Mouse (Mus musculus) fibroblast of lung, adult 2 months (primary cell): Measurements from ENCODE around the gene Trove2.
"Not testable (repeated sequence)": the region's sequence is repeated elsewhere in the genome, so short reads cannot be mapped to it uniquely, and the experiment has no call there.

Experiments
- DNase-seq: peaks from one replicate; pipeline ENCODE4 v3.0.0-alpha.2; 2011; ENCODE audit warnings: low read depth

The Trove2 gene

DNA sequence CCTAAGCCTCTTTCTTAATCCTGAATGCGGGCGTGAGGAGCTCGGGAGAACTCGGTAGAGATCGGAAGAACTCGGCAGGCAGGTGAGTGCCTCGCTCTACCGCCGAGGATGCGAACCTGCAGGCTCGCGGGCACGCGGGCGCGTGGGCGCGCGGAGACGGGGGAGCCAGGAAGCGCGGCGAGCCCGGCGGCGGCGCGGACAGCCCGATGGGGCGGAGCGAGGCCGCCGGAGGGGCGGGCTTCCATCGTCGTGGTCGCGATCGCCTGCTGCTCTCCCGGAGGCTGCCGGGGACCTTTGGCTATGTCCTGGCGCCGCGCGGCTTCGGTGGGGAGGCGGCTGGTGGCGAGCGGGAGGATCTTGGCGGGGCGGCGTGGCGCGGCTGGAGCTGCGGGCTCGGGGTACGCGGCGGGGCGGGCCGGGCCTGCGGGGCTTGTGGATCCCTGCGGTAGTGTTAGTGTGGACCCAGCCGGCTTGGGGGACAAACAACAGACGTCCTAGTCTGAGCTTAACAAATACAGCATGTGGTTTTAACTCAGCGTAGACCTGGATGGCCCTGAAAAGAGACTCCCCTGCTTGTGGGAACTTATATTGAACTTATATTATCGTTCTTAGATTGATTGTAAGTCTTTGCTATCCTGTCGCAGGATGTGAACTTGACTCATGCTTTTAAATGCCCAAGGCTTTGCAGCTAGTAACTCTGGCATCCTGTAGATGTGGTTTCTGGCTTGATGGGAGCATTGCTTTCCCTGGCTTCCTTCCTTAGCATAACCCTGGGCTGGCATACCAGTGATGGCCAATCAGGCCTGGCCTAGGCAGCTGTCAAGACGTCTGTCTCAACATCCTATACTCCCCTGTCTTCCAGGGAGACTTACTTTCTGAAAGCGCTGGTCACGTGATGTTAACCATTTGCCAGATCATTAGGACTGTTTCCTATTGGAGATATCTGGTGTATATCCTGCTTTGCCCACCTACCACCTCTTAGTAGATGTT, 37.2 kb downstream of the Trove2 start:
- DNase-seq: peak; percentile 54

DNA sequence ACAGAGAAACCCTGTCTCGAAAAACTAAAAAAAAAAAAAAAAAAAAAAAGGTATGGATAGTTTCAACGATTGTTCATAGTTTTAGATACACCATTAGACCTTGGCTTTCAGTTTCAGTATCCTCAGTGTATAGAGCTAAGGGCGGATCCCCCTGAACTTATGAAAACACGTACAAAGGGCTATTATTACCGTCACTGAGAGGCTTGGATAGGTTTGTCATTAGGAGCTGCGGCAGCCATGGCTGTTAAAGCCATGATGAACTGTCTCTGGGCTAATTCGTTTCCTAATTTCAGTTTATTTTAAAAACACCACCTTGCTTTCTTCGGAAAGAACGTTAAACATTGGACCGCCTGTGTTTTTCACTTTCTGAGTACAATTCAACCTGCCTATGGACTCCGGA, 38.1 kb downstream of the Trove2 start:
- DNase-seq: no peak

DNA sequence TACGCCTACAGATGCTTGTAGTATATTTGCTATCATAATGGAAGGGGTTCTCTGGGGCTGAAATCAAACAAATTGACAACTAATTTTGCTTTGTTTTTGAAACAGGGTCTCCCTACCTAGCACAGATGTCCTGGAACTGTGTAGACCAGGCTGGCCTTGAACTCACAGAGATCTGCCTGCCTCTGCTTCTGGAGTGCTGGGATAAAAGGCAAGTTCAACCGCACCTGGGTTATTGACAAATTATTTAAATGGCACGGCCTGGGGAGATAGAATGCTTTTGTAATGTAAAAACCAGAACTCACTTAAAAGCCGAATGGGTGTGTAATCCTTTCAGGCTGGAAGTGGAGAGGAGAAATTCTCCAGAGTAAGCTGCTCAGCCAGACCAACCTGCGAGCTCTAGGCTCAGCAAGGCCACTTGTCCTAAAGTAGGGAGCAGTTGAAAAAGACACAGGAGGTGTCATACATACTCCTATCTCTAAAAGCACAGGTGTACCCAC, 42.9 kb downstream of the Trove2 start:
- no peak for DNase-seq

DNA sequence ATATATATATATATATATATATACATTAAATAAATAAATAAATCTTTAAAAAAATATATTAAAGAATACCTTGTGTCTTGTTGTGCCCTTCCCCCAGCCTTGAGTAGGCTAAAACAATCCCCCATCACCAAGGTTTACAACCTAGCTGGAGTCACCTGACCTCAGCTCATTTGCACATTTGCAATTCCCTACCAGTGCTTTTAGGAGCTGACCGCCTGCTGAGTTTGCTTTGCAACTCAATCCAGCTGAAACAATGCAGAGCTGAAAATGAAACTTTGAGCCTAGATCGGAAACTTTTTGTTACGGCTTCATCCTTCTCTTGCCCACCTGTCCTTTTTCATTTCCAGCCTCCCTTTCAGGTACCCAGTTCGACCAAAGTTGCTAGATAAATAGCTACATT, 45.2 kb downstream of the Trove2 start:
- DNase-seq: no peak

DNA sequence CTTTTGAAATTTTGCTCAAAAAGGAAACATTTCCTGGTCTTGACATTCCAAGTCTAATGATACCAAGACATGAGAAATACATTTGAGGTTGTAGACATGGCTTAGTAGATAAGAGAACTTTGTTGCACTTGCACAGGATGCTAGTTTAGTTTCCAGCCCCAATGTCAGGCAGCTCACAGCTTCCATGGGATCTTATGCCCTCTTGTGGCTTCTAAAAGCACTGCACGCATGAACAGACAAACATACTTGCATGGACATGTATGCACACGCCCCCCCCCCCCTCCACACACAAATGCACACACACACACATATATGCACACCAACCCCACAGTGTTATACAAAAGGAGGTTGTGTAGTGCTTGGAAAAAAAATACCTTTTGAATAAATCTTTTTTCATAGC, 46.0 kb downstream of the Trove2 start:
- DNase-seq: no peak

DNA sequence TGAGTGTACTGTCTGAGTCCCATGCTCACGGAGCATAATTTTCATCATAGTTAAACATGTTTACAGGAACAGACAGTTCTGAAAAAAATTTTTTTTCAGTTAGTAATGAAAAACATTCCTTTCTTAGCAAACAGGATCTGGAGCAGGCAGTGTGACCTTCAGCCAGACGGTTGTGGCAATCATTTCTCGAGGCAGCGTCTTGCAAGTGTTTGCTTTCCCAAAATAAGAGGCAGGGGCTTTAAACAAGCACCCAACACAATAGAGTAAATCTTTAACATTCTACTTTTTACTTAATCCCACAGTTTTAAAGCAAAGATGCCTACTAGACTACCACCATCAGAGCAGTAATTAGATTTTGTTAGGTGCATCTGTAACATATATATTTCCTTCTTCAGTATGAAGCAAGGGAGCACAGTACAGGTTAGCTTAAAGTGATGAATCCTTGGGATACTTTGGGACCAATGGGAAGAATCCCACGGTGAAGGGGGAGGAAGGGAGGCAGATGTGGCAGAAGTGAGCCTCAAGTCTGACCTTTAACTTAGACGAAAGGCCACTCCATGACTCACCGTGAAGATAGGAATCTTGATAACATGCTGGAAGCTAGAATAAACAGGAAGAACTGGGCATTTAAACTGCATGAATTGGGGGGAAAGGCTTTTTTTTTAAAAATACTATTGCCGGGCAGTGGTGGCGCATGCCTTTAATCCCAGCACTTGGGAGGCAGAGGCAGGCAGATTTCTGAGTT, 49.0 kb downstream of the Trove2 start:
- no peak for DNase-seq

DNA sequence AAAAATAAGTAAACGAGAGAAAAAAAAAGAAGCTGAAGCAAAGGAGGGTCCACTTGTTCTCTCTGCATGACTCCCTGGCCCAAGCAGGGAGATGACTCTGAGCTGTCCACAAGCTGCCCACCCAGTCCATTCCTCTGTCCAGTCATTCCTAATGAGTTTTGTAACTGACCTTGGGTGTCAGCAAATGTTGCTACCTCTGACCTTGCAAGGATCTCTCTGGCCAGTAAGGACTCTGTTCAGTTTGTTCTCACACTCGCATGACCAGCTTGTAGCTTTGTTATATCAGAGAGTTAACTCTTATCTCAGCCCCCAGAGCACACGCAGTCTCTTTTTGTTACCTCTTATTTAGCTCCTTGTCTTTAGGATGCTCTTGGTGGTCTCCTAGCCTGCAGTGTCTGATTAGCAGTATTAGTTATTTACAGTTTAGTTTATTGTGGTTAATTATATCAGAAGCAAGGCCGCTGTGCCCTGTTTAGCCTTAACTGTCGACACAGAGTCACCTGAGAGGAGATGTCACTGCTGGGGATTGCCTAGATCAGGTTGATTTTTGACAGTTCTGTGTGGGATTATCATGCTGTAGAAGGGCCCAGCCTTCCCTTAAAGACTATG, 52.3 kb downstream of the Trove2 start:
- DNase-seq: no peak

DNA sequence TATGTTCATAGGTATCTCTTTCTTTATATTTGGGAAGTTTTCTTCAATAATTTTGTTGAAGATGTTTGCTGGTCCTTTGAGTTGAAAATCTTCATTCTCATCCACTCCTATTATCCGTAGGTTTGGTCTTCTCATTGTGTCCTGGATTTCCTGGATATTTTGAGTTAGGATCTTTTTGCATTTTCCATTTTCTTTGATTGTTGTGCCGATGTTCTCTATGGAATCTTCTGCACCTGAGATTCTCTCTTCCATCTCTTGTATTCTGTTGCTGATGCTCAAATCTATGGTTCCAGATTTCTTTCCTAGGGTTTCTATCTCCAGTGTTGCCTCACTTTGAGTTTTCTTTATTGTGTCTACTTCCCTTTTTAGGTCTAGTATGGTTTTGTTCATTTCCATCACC, 60.8 kb downstream of the Trove2 start, which contains the start of gene Glrx2:
TSS of gene Glrx2 (plus strand) at position 301 of the 400 bp plus-strand sequence.
- DNase-seq: not testable (repeated sequence)

DNA sequence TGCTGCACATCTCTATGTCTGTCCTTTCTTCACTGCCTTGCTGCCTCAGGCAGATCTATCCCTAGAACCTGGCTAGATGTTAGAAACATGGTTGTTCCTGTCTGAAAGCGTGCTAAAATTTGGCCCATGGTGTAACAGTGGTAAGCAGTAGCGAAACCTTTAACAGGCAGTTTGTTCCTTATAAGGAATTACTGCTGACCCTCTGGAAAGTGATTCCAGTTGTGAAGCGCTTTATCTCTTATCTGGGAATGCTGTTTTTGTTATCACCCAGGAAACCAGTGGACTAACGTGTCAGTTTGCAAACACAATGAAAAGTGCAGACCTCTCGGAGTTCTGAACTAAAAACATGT, 66.3 kb downstream of the Trove2 start:
- no peak for DNase-seq

DNA sequence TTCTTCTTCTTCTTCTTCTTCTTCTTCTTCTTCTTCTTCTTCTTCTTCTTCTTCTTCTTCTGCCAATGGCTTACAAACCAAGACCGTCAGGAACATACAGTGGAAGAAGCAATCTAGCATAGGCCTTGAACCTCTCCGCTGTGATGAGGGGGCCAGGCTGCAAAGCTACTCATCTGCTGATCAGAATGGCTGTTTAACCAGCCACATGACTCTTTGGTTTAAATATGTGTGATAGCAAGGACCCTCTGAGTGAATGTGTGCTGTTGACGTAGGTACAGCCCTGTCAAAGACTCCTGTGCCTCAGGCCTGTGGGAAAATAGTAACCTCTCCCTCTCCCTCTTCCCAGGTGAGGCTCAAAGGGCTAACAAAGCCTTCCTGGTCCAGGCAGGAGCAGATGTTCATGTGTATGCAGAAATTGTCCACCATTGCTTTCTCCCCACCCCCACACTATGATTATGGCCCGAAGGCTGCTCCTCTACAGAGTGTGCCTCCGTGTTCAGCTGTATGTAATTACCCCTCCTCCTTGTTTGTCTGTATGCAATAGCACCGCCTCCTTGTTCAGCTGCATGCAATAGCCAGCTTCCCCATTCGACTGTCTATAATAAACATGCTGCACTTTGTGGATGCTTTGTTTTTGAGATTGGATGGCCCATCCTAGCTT, 66.8 kb downstream of the Trove2 start:
- no peak for DNase-seq

DNA sequence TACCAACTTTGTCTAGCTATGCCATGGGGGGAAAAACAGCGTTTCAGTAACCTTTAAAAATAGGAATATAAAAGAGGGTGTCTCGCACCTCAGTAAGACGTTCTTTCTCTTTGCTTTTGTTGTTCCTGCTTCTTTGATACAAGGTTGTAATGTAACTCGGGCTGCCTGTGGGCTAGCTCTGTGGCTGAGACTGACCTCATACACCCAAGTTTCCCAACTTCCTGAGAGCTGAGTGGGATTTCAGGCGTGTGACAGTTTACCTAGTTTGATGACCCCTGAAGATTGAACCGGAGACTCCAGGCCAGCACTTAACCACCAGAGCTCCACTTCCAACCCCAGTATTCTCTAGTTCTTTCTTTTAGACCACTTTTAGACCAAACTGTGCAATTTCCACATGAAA, 68.5 kb downstream of the Trove2 start:
- no peak for DNase-seq

DNA sequence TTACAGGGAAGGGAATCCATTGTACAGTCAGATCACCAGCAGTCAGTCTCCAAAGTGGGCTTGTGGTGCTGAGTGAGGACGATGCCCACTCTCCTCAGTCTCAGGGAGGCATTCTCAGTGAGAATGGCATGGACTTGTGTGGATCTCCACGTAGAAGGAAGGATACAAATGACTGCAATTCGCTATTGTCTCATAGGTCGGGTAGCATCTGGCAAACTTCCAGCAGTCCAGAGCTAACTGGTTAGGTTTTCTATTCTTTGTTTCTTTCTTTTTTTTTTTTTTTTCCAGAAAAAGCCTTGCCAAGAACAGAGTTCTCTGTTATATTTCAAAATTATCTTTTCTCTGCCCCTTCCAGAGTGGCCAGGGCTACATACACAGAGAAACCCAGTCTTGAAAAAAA, 69.9 kb downstream of the Trove2 start:
- DNase-seq: no peak

DNA sequence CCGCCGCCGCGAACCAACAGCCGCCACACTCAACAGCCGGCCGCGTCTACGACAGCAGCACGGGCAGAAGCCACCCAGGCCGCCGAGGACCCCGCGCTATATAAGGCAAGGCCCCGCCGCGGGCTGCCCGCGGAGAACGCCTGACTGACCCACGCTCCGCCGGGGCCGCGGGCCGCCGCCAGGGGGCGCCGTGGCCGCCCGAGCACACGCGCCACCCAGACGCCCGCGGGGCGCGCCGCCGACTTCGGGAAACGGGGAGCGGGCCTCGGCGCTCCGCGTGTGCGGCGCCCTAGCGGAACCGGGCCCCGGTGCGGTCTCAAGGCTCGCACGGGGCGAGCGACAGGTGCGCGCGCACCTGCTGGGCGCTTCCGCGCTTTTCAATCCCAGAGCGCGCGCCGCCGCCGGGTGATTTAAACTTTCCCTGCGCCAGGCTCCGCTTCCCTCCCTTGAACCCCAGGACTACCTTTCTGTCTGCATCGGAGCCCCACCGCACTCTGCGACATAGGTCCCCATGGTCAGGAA, 74.1 kb downstream of the Trove2 start, which contains the start of gene Cdc73:
TSS of gene Cdc73 (minus strand) at position 153 of the 522 bp plus-strand sequence.
- DNase-seq: peak; percentile 46

DNA sequence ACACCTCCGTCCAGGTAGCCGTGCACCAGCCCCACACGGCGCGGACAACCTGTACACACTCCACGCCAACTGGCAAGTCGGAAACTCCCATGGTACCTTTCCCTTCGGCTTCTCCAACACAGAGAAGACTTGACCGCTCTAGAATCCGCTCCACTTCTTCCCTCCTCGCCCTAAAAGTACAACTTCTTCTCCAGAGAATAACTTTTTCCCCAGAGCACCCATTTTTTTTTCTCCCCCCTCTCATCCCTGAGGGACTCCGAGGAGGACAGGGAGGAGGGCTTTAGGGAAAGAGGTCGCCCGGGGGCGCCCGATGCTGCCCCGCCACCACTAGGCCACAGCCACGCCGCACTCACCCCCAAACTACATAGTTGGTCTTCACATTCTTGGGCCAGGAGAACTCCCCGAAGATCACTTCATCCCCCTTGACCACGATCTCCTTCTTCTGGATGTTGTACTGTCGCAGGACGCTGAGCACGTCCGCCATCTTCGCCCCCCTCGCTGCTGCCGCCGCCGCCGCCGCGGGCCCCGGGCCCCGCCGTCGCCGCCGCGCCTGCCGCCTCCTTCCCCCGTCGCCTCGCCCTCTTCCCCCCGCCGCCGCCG, 74.6 kb downstream of the Trove2 start:
- no peak for DNase-seq

DNA sequence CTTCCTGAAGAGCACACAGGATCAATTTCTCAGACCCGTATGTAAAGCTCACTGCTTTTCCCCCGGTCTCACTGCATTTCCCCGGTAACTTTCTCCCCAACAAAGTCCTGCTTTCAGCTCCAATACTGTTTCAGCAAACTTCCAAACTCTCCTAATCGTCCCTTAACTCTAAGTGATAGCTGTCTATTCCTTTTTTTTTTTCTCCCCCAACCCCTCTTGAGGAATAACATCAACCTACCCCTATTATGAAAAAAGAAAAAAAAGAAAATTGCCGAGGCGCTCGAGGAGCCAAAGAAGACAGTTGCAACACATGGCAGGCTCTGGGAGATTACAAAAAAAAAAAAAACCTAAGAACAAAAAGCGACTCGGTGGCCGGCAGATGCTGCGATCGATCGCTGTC, 75.1 kb downstream of the Trove2 start:
- no peak for DNase-seq
